16 mouse cellular contexts compared by ENCODE assay signal in genomic region chr13:76021782-76022181, GRCm38 (mm10). TPM values are rescaled to one million over a fixed set of nuclear protein-coding genes. Genes with fewer than 3 reads are reported as not detected.
A peak's percentile ranks its signal among the peaks of the same experiment; 100 is the strongest.
DNase-seq lines count a peak whose midpoint lies in the region; ATAC-seq and TF ChIP-seq lines count a peak whose summit lies in the region.
"Had no signal": no experiment of that assay in that cellular context is flagged by ENCODE, and none has a peak within 500 bp of the region (broad histone marks: within the 10 kb centered on the region; RNA-seq: fewer than 3 reads in every experiment).

No protein-coding gene starts in this region.

- WGBS in heart, postnatal 0 days = 89% methylated on average over 2 of the region's 2 CpGs
- WGBS in heart, embryonic 12.5 days = 91% methylated on average over 2 of the region's 2 CpGs
- 95% methylated on average over 2 of the region's 2 CpGs for WGBS in limb, embryonic 14.5 days
- 89% methylated on average over 2 of the region's 2 CpGs for WGBS in limb, embryonic 10.5 days

- no peak overlapping the region for H3K9ac ChIP-seq in heart, postnatal 0 days (replicated peaks; ENCODE audit: low read depth, low read length)
- H3K9ac ChIP-seq in heart, embryonic 12.5 days = no peak overlapping the region
- no peak overlapping the region for H3K9ac ChIP-seq in limb, embryonic 14.5 days (ENCODE audit: low read depth, low read length, severe bottlenecking)
- no peak overlapping the region for H3K9ac ChIP-seq in CH12.LX (ENCODE audit: insufficient read depth, low read depth)
- H3K9ac ChIP-seq: limb, embryonic 13.5 days; neural tube, embryonic 12.5 days had no signal

- H3K27me3 ChIP-seq in heart, postnatal 0 days (ENCODE audit: control insufficient read depth, insufficient read depth, low read length) = no peaks in the 10 kb centered on the region
- H3K27me3 ChIP-seq in heart, embryonic 12.5 days (replicated peaks) = no peaks in the 10 kb centered on the region
- no peaks in the 10 kb centered on the region for H3K27me3 ChIP-seq in limb, embryonic 14.5 days (ENCODE audit: control insufficient read depth, insufficient read depth, low read length)
- no peaks in the 10 kb centered on the region for H3K27me3 ChIP-seq in limb, embryonic 10.5 days (ENCODE audit: low read depth, poor library complexity, severe bottlenecking)
- no peaks in the 10 kb centered on the region for H3K27me3 ChIP-seq in CH12.LX (replicated peaks)
- H3K27me3 ChIP-seq: limb, embryonic 13.5 days; neural tube, embryonic 12.5 days had no signal

- no peak overlapping the region for H3K27ac ChIP-seq in heart, postnatal 0 days (ENCODE audit: low read depth)
- H3K27ac ChIP-seq in heart, embryonic 12.5 days (ENCODE audit: poor library complexity, severe bottlenecking) = no peak overlapping the region
- H3K27ac ChIP-seq in limb, embryonic 14.5 days (replicated peaks; ENCODE audit: low read depth, low read length) = no peak overlapping the region
- H3K27ac ChIP-seq in limb, embryonic 10.5 days = no peak overlapping the region
- no peak overlapping the region for H3K27ac ChIP-seq in CH12.LX (ENCODE audit: insufficient read depth, low read depth)
- H3K27ac ChIP-seq: limb, embryonic 13.5 days; neural tube, embryonic 12.5 days had no signal

- H3K4me2 ChIP-seq in heart, postnatal 0 days (ENCODE audit: low read depth, low read length) = no peak overlapping the region
- no peak overlapping the region for H3K4me2 ChIP-seq in heart, embryonic 12.5 days
- H3K4me2 ChIP-seq in limb, embryonic 14.5 days (replicated peaks; ENCODE audit: low read depth, low read length, severe bottlenecking) = no peak overlapping the region
- no peak overlapping the region for H3K4me2 ChIP-seq in CH12.LX (ENCODE audit: insufficient read depth, low read depth, poor library complexity, severe bottlenecking)
- H3K4me2 ChIP-seq: limb, embryonic 13.5 days; neural tube, embryonic 12.5 days had no signal

- TF ChIP-seq RAD21 in CH12.LX (IDR thresholded peaks at IDR 0.05; ENCODE audit: low read depth, low read length) = peak; percentile 82

- in situ Hi-C loops in CH12.LX (cut with MboI; ENCODE audit: low pct_ligation_motif_present, low pct_unique_long_range_greater_than_20kb, low sequenced_read_pairs) = loop anchor here (10.0 kb wide), 1 partner anchor 797 kb away; no protein-coding TSS in a partner anchor

- dilution Hi-C loops in CH12.LX (cut with MboI; ENCODE audit: extremely low pct_ligation_motif_present, extremely low pct_unique_long_range_greater_than_20kb, low sequenced_read_pairs) = no loop called here

- no peak overlapping the region for H3K4me3 ChIP-seq in heart, postnatal 0 days (ENCODE audit: low read depth, low read length)
- no peak overlapping the region for H3K4me3 ChIP-seq in heart, embryonic 12.5 days
- H3K4me3 ChIP-seq in limb, embryonic 14.5 days (replicated peaks; ENCODE audit: low read length) = no peak overlapping the region
- no peak overlapping the region for H3K4me3 ChIP-seq in limb, embryonic 10.5 days
- H3K4me3 ChIP-seq in CH12.LX (replicated peaks in 1 of 3; ENCODE audit: low read depth in 2 of 3, low read length in 2 of 3, poor library complexity in 1 of 3) = no peak overlapping the region
- H3K4me3 ChIP-seq: limb, embryonic 13.5 days; neural tube, embryonic 12.5 days had no signal

- no peaks in the 10 kb centered on the region for H3K36me3 ChIP-seq in heart, postnatal 0 days (replicated peaks; ENCODE audit: control insufficient read depth, insufficient read depth, low read length)
- H3K36me3 ChIP-seq in heart, embryonic 12.5 days = no peaks in the 10 kb centered on the region
- no peaks in the 10 kb centered on the region for H3K36me3 ChIP-seq in limb, embryonic 14.5 days (ENCODE audit: control insufficient read depth, insufficient read depth, low read length)
- no peaks in the 10 kb centered on the region for H3K36me3 ChIP-seq in limb, embryonic 10.5 days
- no peaks in the 10 kb centered on the region for H3K36me3 ChIP-seq in CH12.LX (replicated peaks in 1 of 2; ENCODE audit: control insufficient read depth in 1 of 2, insufficient read depth in 1 of 2, low read length in 1 of 2)
- H3K36me3 ChIP-seq: G1E; limb, embryonic 13.5 days; neural tube, embryonic 12.5 days had no signal

- no peaks in the 10 kb centered on the region for H3K9me3 ChIP-seq in heart, postnatal 0 days (replicated peaks; ENCODE audit: control insufficient read depth, low read length)
- H3K9me3 ChIP-seq in heart, embryonic 12.5 days (replicated peaks) = no peaks in the 10 kb centered on the region
- no peaks in the 10 kb centered on the region for H3K9me3 ChIP-seq in limb, embryonic 14.5 days (ENCODE audit: control insufficient read depth, low read length)
- H3K9me3 ChIP-seq in limb, embryonic 10.5 days (replicated peaks) = no peaks in the 10 kb centered on the region
- no peaks in the 10 kb centered on the region for H3K9me3 ChIP-seq in CH12.LX (replicated peaks; ENCODE audit: low read length)
- H3K9me3 ChIP-seq: G1E; limb, embryonic 13.5 days; neural tube, embryonic 12.5 days had no signal

- peaks cover 2% of the 10 kb centered on the region; the same call in 1 of the 2 replicates for H3K79me2 ChIP-seq in CH12.LX (replicated peaks; ENCODE audit: control insufficient read depth, extremely low read depth, insufficient read depth, poor library complexity, severe bottlenecking)

- no peak for DNase-seq in heart, postnatal 0 days (ENCODE audit: low spot score)
- peak; percentile 30 for DNase-seq in limb, embryonic 14.5 days (ENCODE audit: low spot score)
- no peak for DNase-seq in limb, embryonic 10.5 days (ENCODE audit: low spot score)
- peak; percentile 40 for DNase-seq in CH12.LX (ENCODE audit: extremely low read depth)
- peak; percentile 38 for DNase-seq in brain, adult 2 months (ENCODE audit: low read depth, low spot score)
- no peak for DNase-seq in T-cell, adult 2 months (ENCODE audit: low spot score)
- DNase-seq in heart, adult 9 months (ENCODE audit: low spot score in 2 of 2) = no peak
- DNase-seq: adrenal gland, postnatal 25 days; cerebellum, adult 8-10 months; gastrocnemius, postnatal 14 days; heart, postnatal 36 days; thymus, adult 2 months had no signal

- H3K4me1 ChIP-seq in heart, postnatal 0 days (ENCODE audit: control insufficient read depth, insufficient read depth) = 0 out of 2 replicates have a peak, but pooled peaks cover 3% of the 10 kb centered on the region
- H3K4me1 ChIP-seq in heart, embryonic 12.5 days (replicated peaks) = peaks cover 3% of the 10 kb centered on the region; the same call in 1 of the 2 replicates
- H3K4me1 ChIP-seq in limb, embryonic 14.5 days (ENCODE audit: control insufficient read depth, insufficient read depth, low read length) = peaks cover 4% of the 10 kb centered on the region
- peaks cover 7% of the 10 kb centered on the region for H3K4me1 ChIP-seq in limb, embryonic 10.5 days
- peaks cover 0 to 12% of the 10 kb centered on the region in 2 experiments; a peak in 2 of 4 replicates for H3K4me1 ChIP-seq in CH12.LX (ENCODE audit: control insufficient read depth in 1 of 2, insufficient read depth in 2 of 2)

- peak; percentile 35 for TF ChIP-seq CTCF in heart, postnatal 0 days (IDR thresholded peaks at IDR 0.05; ENCODE audit: low read depth)
- peak in 1 of 2 experiments; percentile 78; a peak in 2 of 4 replicates for TF ChIP-seq CTCF in CH12.LX (conservative IDR thresholded peaks at IDR 0.05 in 1 of 2, IDR thresholded peaks at IDR 0.05 in 1 of 2; ENCODE audit: low read depth in 2 of 2, low read length in 2 of 2)

- no peak for TF ChIP-seq EP300 in heart, postnatal 0 days (IDR thresholded peaks at IDR 0.05; ENCODE audit: low read depth)
- TF ChIP-seq EP300 in CH12.LX (IDR thresholded peaks at IDR 0.05; ENCODE audit: low read length) = peak; percentile 63; the same call in 1 of the 2 replicates

- no peak for TF ChIP-seq POLR2A in limb, embryonic 14.5 days (IDR thresholded peaks at IDR 0.05; ENCODE audit: borderline replicate concordance, extremely low read depth, insufficient read depth, insufficient read length)
- no peak for TF ChIP-seq POLR2A in CH12.LX (IDR thresholded peaks at IDR 0.05; ENCODE audit: low read depth, low read length)

- ATAC-seq in heart, postnatal 0 days (ENCODE audit: insufficient read depth, low read depth) = no peak
- ATAC-seq in heart, embryonic 12.5 days (ENCODE audit: insufficient number of reproducible peaks, low FRiP score) = no peak
- ATAC-seq in limb, embryonic 14.5 days (ENCODE audit: low FRiP score, low read depth) = no peak

RNA-seq across cellular contexts. Expression of gene Rfesd, which starts 3.3 kb away (rescaled TPM):
- total RNA-seq in heart, postnatal 0 days (2014; rRNA removed; ENCODE audit: low replicate concordance) = 4.1 and 16.0 TPM in 2 replicates
- 17.0 and 18.9 TPM in 2 replicates for polyA plus RNA-seq in heart, postnatal 0 days (2015; fragmentation: Nextera tagmentation; extraction: Ambion mirVana)
- 21.3 and 22.7 TPM in 2 replicates for polyA plus RNA-seq in heart, embryonic 12.5 days (2016; fragmentation: Nextera tagmentation; extraction: Ambion mirVana)
- 8.6 and 11.0 TPM in 2 replicates for polyA plus RNA-seq in limb, embryonic 14.5 days (2012; rRNA removed)
- 20.6 and 21.3 TPM in 2 replicates for polyA plus RNA-seq in limb, embryonic 14.5 days (2014; fragmentation: Nextera tagmentation; extraction: Ambion mirVana)
- 24.5 and 25.7 TPM in 2 replicates for polyA plus RNA-seq in limb, embryonic 10.5 days (2016; fragmentation: Nextera tagmentation; extraction: Ambion mirVana)
- 7.8 and 8.0 TPM in 2 replicates for total RNA-seq in CH12.LX (2012; rRNA removed)
- 15.9 and 17.7 TPM in 2 replicates for total RNA-seq in CH12.LX (2014; rRNA removed)
- 9.7 and 13.5 TPM in 2 replicates for polyA plus RNA-seq in CH12.LX (2012; ENCODE audit: insufficient read length, low read depth)

RNA-seq across cellular contexts. Expression of gene Gpr150, which starts 35.0 kb away (rescaled TPM):
- total RNA-seq in heart, postnatal 0 days (2014; rRNA removed; ENCODE audit: low replicate concordance) = not detected in 2 replicates
- polyA plus RNA-seq in heart, postnatal 0 days (2015; fragmentation: Nextera tagmentation; extraction: Ambion mirVana) = 0.07 TPM in 1 of 2 replicates, not detected in the other
- 0.08 TPM in 1 of 2 replicates, not detected in the other for polyA plus RNA-seq in heart, embryonic 12.5 days (2016; fragmentation: Nextera tagmentation; extraction: Ambion mirVana)
- 0.04 and 0.05 TPM in 2 replicates for polyA plus RNA-seq in limb, embryonic 14.5 days (2012; rRNA removed)
- polyA plus RNA-seq in limb, embryonic 14.5 days (2014; fragmentation: Nextera tagmentation; extraction: Ambion mirVana) = 0.08 TPM in 1 of 2 replicates, not detected in the other
- polyA plus RNA-seq in limb, embryonic 10.5 days (2016; fragmentation: Nextera tagmentation; extraction: Ambion mirVana) = 0.41 and 0.48 TPM in 2 replicates
- total RNA-seq in CH12.LX (2012; rRNA removed) (not detected in 2 replicates), CH12.LX (2014; rRNA removed) (not detected in 2 replicates)
- not detected in 2 replicates for polyA plus RNA-seq in CH12.LX (2012; ENCODE audit: insufficient read length, low read depth)
- total RNA-seq: gastrocnemius, postnatal 14 days had no signal
- polyA plus RNA-seq: G1E; limb, embryonic 13.5 days had no signal

RNA-seq across cellular contexts. Expression of gene Spata9, which starts 54.8 kb away (rescaled TPM):
- not detected in 2 replicates for total RNA-seq in heart, postnatal 0 days (2014; rRNA removed; ENCODE audit: low replicate concordance)
- 0.22 and 0.52 TPM in 2 replicates for polyA plus RNA-seq in heart, postnatal 0 days (2015; fragmentation: Nextera tagmentation; extraction: Ambion mirVana)
- polyA plus RNA-seq in heart, embryonic 12.5 days (2016; fragmentation: Nextera tagmentation; extraction: Ambion mirVana) = 0.18 and 0.22 TPM in 2 replicates
- 0.24 TPM in 1 of 2 replicates, not detected in the other for polyA plus RNA-seq in limb, embryonic 14.5 days (2012; rRNA removed)
- 0.28 and 0.50 TPM in 2 replicates for polyA plus RNA-seq in limb, embryonic 14.5 days (2014; fragmentation: Nextera tagmentation; extraction: Ambion mirVana)
- polyA plus RNA-seq in limb, embryonic 10.5 days (2016; fragmentation: Nextera tagmentation; extraction: Ambion mirVana) = 0.23 and 0.38 TPM in 2 replicates
- not detected in 2 replicates for total RNA-seq in CH12.LX (2012; rRNA removed)
- not detected in 2 replicates for total RNA-seq in CH12.LX (2014; rRNA removed)
- polyA plus RNA-seq in CH12.LX (2012; ENCODE audit: insufficient read length, low read depth) = 0.36 and 0.48 TPM in 2 replicates
- total RNA-seq: adrenal gland, postnatal 25 days; gastrocnemius, postnatal 14 days; heart, postnatal 36 days had no signal
- polyA plus RNA-seq: G1E; thymus, adult 2 months had no signal

Comparison
In these comparisons a context has a peak if more than half of its experiments do, and no peak if none do; other contexts are left out.
1. DNase-seq: peak in limb, embryonic 14.5 days (single experiment), CH12.LX (single experiment) and brain, adult 2 months (single experiment); none in heart, postnatal 0 days (single experiment), limb, embryonic 10.5 days (single experiment), T-cell, adult 2 months (single experiment) and heart, adult 9 months (0 of 2).